Mouse (Mus musculus) midbrain, embryonic 12.5 days (tissue): Measurements from ENCODE around the gene Arl5c. TPM values are rescaled to one million over a fixed set of nuclear protein-coding genes. Genes with fewer than 3 reads are reported as not detected.

ENCODE experiments used
- ATAC-seq: fragments of 200-750 bp; cut with Nextera tagmentation; 2 replicates; pipeline ENCODE4 v1.8.0; 2017; ENCODE audit warnings: low read depth, moderate TSS enrichment, moderate library complexity; ENCODE audit not compliant: low FRiP score
- H3K27ac ChIP-seq: fragments of 300-500 bp; sonication (generic); replicated peaks from 2 replicates; pipeline ENCODE4 v1.5.1; 2016; ENCODE audit warnings: mild to moderate bottlenecking
- H3K27me3 ChIP-seq: fragments of 300-500 bp; sonication (generic); 2 replicates; pipeline ENCODE4 v1.6.1; 2016; ENCODE audit warnings: mild to moderate bottlenecking
- H3K36me3 ChIP-seq: fragments of 300-500 bp; sonication (generic); 2 replicates; pipeline ENCODE4 v1.6.1; 2016
- H3K4me1 ChIP-seq: fragments of 300-500 bp; sonication (generic); 2 replicates; pipeline ENCODE4 v1.6.1; 2016
- H3K4me2 ChIP-seq: fragments of 300-500 bp; sonication (generic); replicated peaks from 2 replicates; pipeline ENCODE4 v1.6.1; 2016; ENCODE audit warnings: mild to moderate bottlenecking, moderate library complexity
- H3K4me3 ChIP-seq: fragments of 300-500 bp; sonication (generic); 2 replicates; pipeline ENCODE4 v1.5.1; 2016; ENCODE audit warnings: mild to moderate bottlenecking
- H3K9ac ChIP-seq: fragments of 300-500 bp; sonication (generic); replicated peaks from 2 replicates; pipeline ENCODE4 v1.6.1; 2016; ENCODE audit warnings: mild to moderate bottlenecking, moderate library complexity
- H3K9me3 ChIP-seq: fragments of 300-500 bp; sonication (generic); 2 replicates; pipeline ENCODE4 v1.6.1; 2016; ENCODE audit warnings: mild to moderate bottlenecking
- WGBS: fragments of 180-500 bp; shearing (Covaris S2); methylation state at CpG from one replicate; pipeline ENCODE4 v1.1.7; 2016; 5-methylcytosine and 5-hydroxymethylcytosine counted together
- polyA plus RNA-seq: library from polyadenylated mRNA; unstranded; fragments of >200 nt; fragmentation: Nextera tagmentation; extraction: Ambion mirVana; gene quantifications from 2 replicates; pipeline ENCODE4 v1.2.1, GENCODE M21; 2016

Gene Arl5c
- polyA plus RNA-seq, 1 experiment from 2014 or later: 7.4 TPM

DNA sequence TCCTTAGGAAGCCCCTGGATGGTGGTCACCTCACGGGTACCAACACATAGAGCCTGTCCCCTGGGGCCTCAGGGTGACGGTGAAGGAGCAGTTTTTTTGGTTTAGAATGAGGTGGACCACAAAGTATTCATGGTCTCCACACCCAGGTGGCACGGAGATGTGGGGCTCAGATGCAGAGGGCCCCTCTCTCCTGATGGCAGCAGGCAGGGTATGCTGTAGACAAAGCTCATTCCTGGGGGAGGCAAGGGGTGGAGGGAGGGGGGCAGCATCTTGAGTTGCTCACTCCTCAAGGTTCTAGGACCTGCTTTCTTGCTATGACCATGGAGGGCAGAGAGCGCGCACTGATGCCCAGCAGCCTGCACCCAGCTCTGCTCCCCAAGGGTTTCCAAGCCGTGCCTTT lies 6.0 kb upstream of the Arl5c start:
- no peak overlapping the region for H3K9ac ChIP-seq
- no peak for ATAC-seq
- H3K27ac ChIP-seq: no peak overlapping the region
- H3K27me3 ChIP-seq: peaks cover 36% of the 10 kb centered on the region
- 57% methylated on average over 6 of the region's 6 CpGs for WGBS
- peaks cover 26% of the 10 kb centered on the region for H3K36me3 ChIP-seq
- H3K9me3 ChIP-seq: no peaks in the 10 kb centered on the region
- H3K4me3 ChIP-seq: no peak overlapping the region
- no peak overlapping the region for H3K4me2 ChIP-seq
- peaks cover 38% of the 10 kb centered on the region for H3K4me1 ChIP-seq

- no peak for ATAC-seq
- H3K9me3 ChIP-seq: no peaks in the 10 kb centered on the region
- peaks cover 38% of the 10 kb centered on the region for H3K4me1 ChIP-seq
- no peak overlapping the region for H3K4me2 ChIP-seq
- H3K27me3 ChIP-seq: peaks cover 36% of the 10 kb centered on the region
- H3K9ac ChIP-seq: no peak overlapping the region
- H3K27ac ChIP-seq: no peak overlapping the region
- H3K36me3 ChIP-seq: peaks cover 22% of the 10 kb centered on the region
- no peak overlapping the region for H3K4me3 ChIP-seq
- 34% methylated on average over 11 of the region's 11 CpGs for WGBS
Measured at GRCm38 (mm10) chr11:98001351-98001824, 5.4 kb upstream of the Arl5c start.

DNA sequence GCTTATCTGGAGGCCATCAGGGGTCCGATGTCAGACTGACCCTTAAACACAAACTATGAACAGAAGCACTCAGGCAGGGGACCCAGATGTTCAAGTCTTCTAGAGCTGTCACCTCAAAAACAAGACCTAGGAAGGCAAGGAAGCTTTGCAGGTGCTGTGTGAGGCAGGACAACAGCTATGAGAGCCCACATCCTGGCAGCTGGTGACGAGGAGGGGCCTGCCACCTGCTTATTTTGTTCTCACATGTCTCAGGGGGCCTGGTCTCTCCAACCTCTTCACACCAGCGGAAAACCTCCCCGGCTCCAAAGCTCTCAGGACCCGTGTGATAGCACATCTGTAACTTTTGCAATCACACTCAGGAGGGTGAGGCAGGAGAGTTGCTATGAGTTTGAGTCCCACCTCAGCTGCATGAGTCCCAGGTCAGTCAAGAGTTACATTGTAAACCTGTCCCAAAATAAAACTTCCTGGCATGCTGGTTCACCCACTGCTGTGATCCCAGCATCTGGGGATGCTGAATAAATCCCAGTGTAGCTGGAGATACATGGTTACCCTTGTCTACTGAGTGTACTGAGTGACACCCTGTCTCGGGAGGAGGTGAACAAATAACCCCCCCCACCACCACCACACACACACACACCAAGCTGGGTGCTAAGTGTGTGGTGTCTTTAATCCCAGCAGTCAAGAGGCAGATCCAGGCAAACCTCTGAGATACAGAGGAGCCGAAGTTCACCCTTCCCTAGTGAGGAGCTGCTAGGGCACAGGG lies 4.6 kb upstream of the Arl5c start:
- WGBS: 46% methylated on average over 7 of the region's 7 CpGs
- no peak for ATAC-seq
- peaks cover 41% of the 10 kb centered on the region for H3K4me1 ChIP-seq
- H3K27me3 ChIP-seq: peaks cover 39% of the 10 kb centered on the region
- H3K4me3 ChIP-seq: no peak overlapping the region
- no peak overlapping the region for H3K4me2 ChIP-seq
- H3K36me3 ChIP-seq: peaks cover 22% of the 10 kb centered on the region
- no peak overlapping the region for H3K27ac ChIP-seq
- no peak overlapping the region for H3K9ac ChIP-seq
- no peaks in the 10 kb centered on the region for H3K9me3 ChIP-seq

GRCm38 (mm10) chr11:97999748-98000147 lies 3.8 kb upstream of the Arl5c start:
- Histone ChIP-seq H3K9me3 (no peaks in the 10 kb centered on the region), H3K27me3 (peaks cover 47% of the 10 kb centered on the region), H3K4me3 (no peak overlapping the region), H3K9ac (no peak overlapping the region), H3K4me1 (peaks cover 49% of the 10 kb centered on the region), H3K4me2 (no peak overlapping the region), H3K27ac (no peak overlapping the region), H3K36me3 (peaks cover 14% of the 10 kb centered on the region)
- no peak for ATAC-seq
- 79% methylated on average over 5 of the region's 5 CpGs for WGBS

GRCm38 (mm10) chr11:97998898-97999608 lies 3.1 kb upstream of the Arl5c start:
- peaks cover 50% of the 10 kb centered on the region for H3K4me1 ChIP-seq

DNA sequence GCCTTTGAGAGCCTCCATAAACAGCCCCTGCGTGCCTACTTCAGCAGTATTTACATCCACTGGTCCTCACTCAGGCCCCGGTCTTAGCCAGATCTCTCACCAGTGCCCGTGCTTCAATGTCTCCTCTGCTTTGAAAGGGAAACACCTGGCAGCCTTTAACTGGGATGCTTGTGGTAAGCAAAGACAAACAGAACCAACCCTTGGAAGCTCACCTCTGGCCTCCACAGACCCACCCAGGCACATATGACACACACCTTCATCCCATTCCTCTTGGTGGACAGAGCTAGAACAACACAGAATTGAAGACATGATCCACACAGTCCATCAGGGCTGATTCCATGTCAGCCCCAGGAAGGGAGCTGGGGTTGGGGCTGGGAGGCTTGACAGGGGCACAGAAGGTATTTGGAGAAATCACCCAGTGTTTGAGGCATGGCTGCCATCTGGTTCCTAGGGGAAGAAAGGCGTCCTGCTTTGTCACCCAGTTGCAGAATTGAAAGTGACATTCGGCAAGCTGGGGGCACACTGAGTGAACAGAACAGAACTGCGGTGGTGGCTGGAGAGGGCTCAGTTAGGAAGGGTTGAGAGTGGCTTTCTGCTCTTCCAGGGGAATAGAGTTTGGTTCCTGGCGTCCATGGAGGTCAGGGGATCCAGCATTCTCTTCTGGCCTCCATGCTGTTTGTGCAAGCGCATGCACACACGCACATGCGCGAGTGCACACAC lies 2.3 kb upstream of the Arl5c start:
- WGBS: 89% methylated on average over 11 of the region's 11 CpGs
- H3K4me3 ChIP-seq: no peak overlapping the region

More at GRCm38 (mm10) chr11:97998898-97999608, 3.1 kb upstream of the Arl5c start:
- Histone ChIP-seq H3K27ac (no peak overlapping the region), H3K36me3 (peaks cover 7% of the 10 kb centered on the region), H3K9me3 (no peaks in the 10 kb centered on the region), H3K4me3 (no peak overlapping the region), H3K27me3 (peaks cover 54% of the 10 kb centered on the region), H3K9ac (no peak overlapping the region; the same call in 1 of the 2 replicates), H3K4me2 (no peak overlapping the region)
- no peak for ATAC-seq
- WGBS: 74% methylated on average over 7 of the region's 7 CpGs

GRCm38 (mm10) chr11:97997387-97997960 lies 1.5 kb upstream of the Arl5c start:
- no peak overlapping the region for H3K4me3 ChIP-seq
- H3K4me1 ChIP-seq: peaks cover 34% of the 10 kb centered on the region
- no peaks in the 10 kb centered on the region for H3K36me3 ChIP-seq
- WGBS: 81% methylated on average over 8 of the region's 8 CpGs
- H3K9me3 ChIP-seq: no peaks in the 10 kb centered on the region
- no peak overlapping the region for H3K27ac ChIP-seq
- no peak for ATAC-seq
- H3K9ac ChIP-seq: no peak overlapping the region
- H3K4me2 ChIP-seq: no peak overlapping the region
- peaks cover 44% of the 10 kb centered on the region for H3K27me3 ChIP-seq

More for the DNA sequence above, 2.3 kb upstream of the Arl5c start:
- peaks cover 42% of the 10 kb centered on the region for H3K4me1 ChIP-seq
- no peak overlapping the region for H3K9ac ChIP-seq
- no peaks in the 10 kb centered on the region for H3K9me3 ChIP-seq
- H3K4me2 ChIP-seq: no peak overlapping the region
- no peak overlapping the region for H3K27ac ChIP-seq
- H3K36me3 ChIP-seq: peaks cover 4% of the 10 kb centered on the region
- ATAC-seq: no peak
- H3K27me3 ChIP-seq: peaks cover 52% of the 10 kb centered on the region

GRCm38 (mm10) chr11:97996691-97997090 lies 710 bp upstream of the Arl5c start:
- Histone ChIP-seq H3K4me2 (no peak overlapping the region), H3K27me3 (peaks cover 37% of the 10 kb centered on the region)
- 90% methylated on average over 1 of the region's 1 CpGs for WGBS

GRCm38 (mm10) chr11:97994539-97995100 lies 1.4 kb downstream of the Arl5c start:
- Histone ChIP-seq H3K4me3 (peak overlapping the region; percentile 47), H3K36me3 (no peaks in the 10 kb centered on the region), H3K4me1 (peaks cover 25% of the 10 kb centered on the region), H3K9me3 (no peaks in the 10 kb centered on the region), H3K27ac (no peak overlapping the region), H3K27me3 (peaks cover 35% of the 10 kb centered on the region), H3K4me2 (peak overlapping the region; percentile 69), H3K9ac (no peak overlapping the region)
- 8% methylated on average over 13 of the region's 13 CpGs for WGBS
- ATAC-seq: peak; percentile 44; the same call in 1 of the 2 replicates

More at GRCm38 (mm10) chr11:97996691-97997090, 710 bp upstream of the Arl5c start:
- no peaks in the 10 kb centered on the region for H3K9me3 ChIP-seq
- no peak overlapping the region for H3K4me3 ChIP-seq
- no peaks in the 10 kb centered on the region for H3K36me3 ChIP-seq
- no peak overlapping the region for H3K9ac ChIP-seq
- peaks cover 28% of the 10 kb centered on the region for H3K4me1 ChIP-seq
- ATAC-seq: no peak
- no peak overlapping the region for H3K27ac ChIP-seq

- peak overlapping the region; percentile 77 for H3K9ac ChIP-seq
- peak; percentile 85 for ATAC-seq
- no peaks in the 10 kb centered on the region for H3K9me3 ChIP-seq
- peak overlapping the region; percentile 62 for H3K4me2 ChIP-seq
- peak overlapping the region; percentile 88 for H3K4me3 ChIP-seq
- H3K27ac ChIP-seq: peak overlapping the region; percentile 85
- H3K27me3 ChIP-seq: peaks cover 49% of the 10 kb centered on the region
- peaks cover 28% of the 10 kb centered on the region for H3K4me1 ChIP-seq
- under 1% methylated on average over 26 of the region's 26 CpGs for WGBS
- no peaks in the 10 kb centered on the region for H3K36me3 ChIP-seq
Measured at GRCm38 (mm10) chr11:97988530-97989096, 7.4 kb downstream of the Arl5c start.
